Mouse (Mus musculus) ES-Bruce4 (cell line): ENCODE measurements around the gene D630045J12Rik.

Source experiments
- CTCF ChIP-seq: IDR thresholded peaks from one replicate; pipeline ENCODE4 v1.8.1; 2011; ENCODE audit warnings: low read depth, low read length
- EP300 ChIP-seq: IDR thresholded peaks from 2 replicates; pipeline ENCODE4 v1.6.1; 2011; ENCODE audit warnings: low read depth, low read length; ENCODE audit not compliant: insufficient read depth
- POLR2A ChIP-seq: IDR thresholded peaks from one replicate; pipeline ENCODE4 v1.8.1; 2011; ENCODE audit warnings: low read length; ENCODE audit not compliant: insufficient read depth

DNA sequence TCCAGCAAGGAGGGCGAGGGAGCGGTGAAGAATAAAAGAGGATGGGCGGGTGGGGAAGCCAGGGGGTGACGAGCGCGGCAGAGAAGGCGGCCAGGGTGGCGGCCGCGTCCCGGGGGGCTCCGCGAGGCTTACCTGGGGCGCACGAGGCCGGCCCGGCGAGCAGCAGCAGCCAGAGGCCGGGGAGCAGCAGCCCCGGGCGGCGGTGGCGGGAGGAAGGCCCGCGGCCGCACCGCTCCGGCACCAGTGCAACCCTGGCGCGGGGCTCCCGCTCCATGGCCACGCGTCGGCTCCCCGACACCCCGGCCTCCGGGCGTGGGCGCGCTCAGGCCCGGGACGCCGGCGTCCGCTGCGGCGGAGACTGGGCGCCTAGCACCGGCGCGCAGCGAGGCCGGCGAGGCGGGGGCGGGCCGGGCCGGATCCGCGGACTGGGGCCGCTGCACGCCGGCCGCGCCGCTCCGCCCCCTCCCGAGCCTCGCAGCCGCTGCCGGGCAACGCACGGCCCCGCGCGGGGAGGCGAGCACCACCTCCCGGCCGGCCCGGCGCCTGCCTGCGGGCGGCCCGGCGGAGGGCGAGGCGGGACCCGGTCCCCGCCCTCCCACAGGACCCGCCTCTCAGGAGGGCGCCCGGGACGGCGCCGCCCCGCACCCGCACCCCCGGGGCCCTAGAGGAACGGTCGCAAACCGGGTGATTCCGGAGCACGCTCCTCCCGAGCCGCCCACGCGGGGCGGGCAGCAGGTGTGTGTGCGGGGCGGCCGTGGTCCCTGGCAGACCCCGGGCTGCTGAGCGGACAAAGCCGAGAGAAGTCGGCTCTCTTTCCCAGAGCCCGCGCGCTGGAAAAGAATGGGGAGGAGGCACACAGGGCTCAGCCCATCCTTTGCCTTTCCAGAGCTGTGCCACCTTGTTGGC lies at the start of gene D630045J12Rik:
- TF ChIP-seq CTCF: peak; percentile 9
- no peak for TF ChIP-seq POLR2A
- no peak for TF ChIP-seq EP300
